Mouse (Mus musculus): ENCODE data around the gene Rbm18.

GRCm38 (mm10) chr2:36090853-36091741 lies 45.5 kb downstream of the Rbm18 start:
- TF ChIP-seq CTCF (IDR thresholded peaks at IDR 0.05; ENCODE audit: low read depth) (no peak), EP300 (IDR thresholded peaks at IDR 0.05; ENCODE audit: low read depth) (no peak)

Data from heart, postnatal 0 days (tissue).